Mouse (Mus musculus) hindbrain, embryonic 12.5 days (tissue): ENCODE data around the gene Rbfox2. TPM values are rescaled to one million over a fixed set of nuclear protein-coding genes. Genes with fewer than 3 reads are reported as not detected.
A peak's percentile ranks its signal among the peaks of the same experiment; 100 is the strongest.

ENCODE experiments used
- ATAC-seq: fragments of 200-750 bp; cut with Nextera tagmentation; 2 replicates; pipeline ENCODE4 v1.8.0; 2017; ENCODE audit warnings: moderate TSS enrichment; ENCODE audit not compliant: low FRiP score
- H3K27ac ChIP-seq: fragments of 300-500 bp; sonication (generic); 2 replicates; pipeline ENCODE4 v1.5.1; 2016; ENCODE audit warnings: mild to moderate bottlenecking
- H3K27me3 ChIP-seq: fragments of 300-500 bp; sonication (generic); 2 replicates; pipeline ENCODE4 v1.6.1; 2016; ENCODE audit warnings: mild to moderate bottlenecking
- H3K36me3 ChIP-seq: fragments of 300-500 bp; sonication (generic); 2 replicates; pipeline ENCODE4 v1.6.1; 2016; ENCODE audit warnings: mild to moderate bottlenecking
- H3K4me1 ChIP-seq: fragments of 300-500 bp; sonication (generic); 2 replicates; pipeline ENCODE4 v1.6.1; 2016
- H3K4me2 ChIP-seq: fragments of 300-500 bp; sonication (generic); replicated peaks from 2 replicates; pipeline ENCODE4 v1.6.1; 2016; ENCODE audit warnings: mild to moderate bottlenecking
- H3K4me3 ChIP-seq: fragments of 300-500 bp; sonication (generic); 2 replicates; pipeline ENCODE4 v1.5.1; 2016; ENCODE audit warnings: mild to moderate bottlenecking
- H3K9ac ChIP-seq: fragments of 300-500 bp; sonication (generic); 2 replicates; pipeline ENCODE4 v1.6.1; 2016; ENCODE audit warnings: mild to moderate bottlenecking, moderate library complexity
- H3K9me3 ChIP-seq: fragments of 300-500 bp; sonication (generic); replicated peaks from 2 replicates; pipeline ENCODE4 v1.6.1; 2016; ENCODE audit warnings: mild to moderate bottlenecking
- WGBS: fragments of 180-500 bp; shearing (Covaris S2); methylation state at CpG from one replicate; pipeline ENCODE4 v1.1.7; 2016; 5-methylcytosine and 5-hydroxymethylcytosine counted together
- polyA plus RNA-seq: library from polyadenylated mRNA; unstranded; fragments of >200 nt; fragmentation: Nextera tagmentation; extraction: Ambion mirVana; gene quantifications from 2 replicates; pipeline ENCODE4 v1.2.1, GENCODE M21; 2016

Rbfox2 gene
- polyA plus RNA-seq, 1 experiment from 2014 or later: 156 TPM

GRCm38 (mm10) chr15:77056791-77057051 lies 250.1 kb downstream of the Rbfox2 start:
- Histone ChIP-seq H3K27ac (peak overlapping the region; percentile 0; the same call in 1 of the 2 replicates), H3K4me3 (no peak overlapping the region), H3K36me3 (no peaks in the 10 kb centered on the region), H3K27me3 (no peaks in the 10 kb centered on the region), H3K9me3 (no peaks in the 10 kb centered on the region), H3K4me1 (peaks cover 12% of the 10 kb centered on the region), H3K4me2 (no peak overlapping the region), H3K9ac (no peak overlapping the region)
- ATAC-seq: no peak
- 52% methylated on average over 3 of the region's 3 CpGs for WGBS

GRCm38 (mm10) chr15:77056001-77056790 lies 250.6 kb downstream of the Rbfox2 start:
- Histone ChIP-seq H3K4me2 (no peak overlapping the region), H3K36me3 (no peaks in the 10 kb centered on the region), H3K27me3 (no peaks in the 10 kb centered on the region), H3K9ac (no peak overlapping the region), H3K4me1 (peaks cover 12% of the 10 kb centered on the region), H3K9me3 (no peaks in the 10 kb centered on the region), H3K4me3 (no peak overlapping the region), H3K27ac (peak overlapping the region; percentile 0; the same call in 1 of the 2 replicates)
- 24% methylated on average over 6 of the region's 6 CpGs for WGBS
- peak; percentile 58; the same call in 1 of the 2 replicates for ATAC-seq

- WGBS: 60% methylated on average over 5 of the region's 5 CpGs
- no peak overlapping the region for H3K9ac ChIP-seq
- ATAC-seq: no peak
These were observed 252.1 kb downstream of the Rbfox2 start for GRCm38 (mm10) chr15:77054611-77055175.

GRCm38 (mm10) chr15:77053021-77053420 lies 253.8 kb downstream of the Rbfox2 start:
- H3K4me3 ChIP-seq: no peak overlapping the region
- peaks cover 12% of the 10 kb centered on the region for H3K4me1 ChIP-seq
- ATAC-seq: no peak
- no peaks in the 10 kb centered on the region for H3K9me3 ChIP-seq
- no peak overlapping the region for H3K27ac ChIP-seq
- 0 out of 2 replicates have a peak, but pooled peaks cover 2% of the 10 kb centered on the region for H3K27me3 ChIP-seq
- H3K36me3 ChIP-seq: no peaks in the 10 kb centered on the region
- H3K9ac ChIP-seq: no peak overlapping the region
- H3K4me2 ChIP-seq: no peak overlapping the region
- 81% methylated on average over 1 of the region's 1 CpGs for WGBS

More at GRCm38 (mm10) chr15:77054611-77055175, 252.1 kb downstream of the Rbfox2 start:
- H3K4me3 ChIP-seq: no peak overlapping the region
- H3K27ac ChIP-seq: no peak overlapping the region
- no peaks in the 10 kb centered on the region for H3K9me3 ChIP-seq
- no peaks in the 10 kb centered on the region for H3K36me3 ChIP-seq
- no peak overlapping the region for H3K4me2 ChIP-seq
- 0 out of 2 replicates have a peak, but pooled peaks cover 2% of the 10 kb centered on the region for H3K27me3 ChIP-seq
- peaks cover 12% of the 10 kb centered on the region for H3K4me1 ChIP-seq

- no peak for ATAC-seq
- Histone ChIP-seq H3K36me3 (no peaks in the 10 kb centered on the region), H3K9me3 (no peaks in the 10 kb centered on the region), H3K9ac (no peak overlapping the region), H3K4me3 (no peak overlapping the region), H3K27me3 (0 out of 2 replicates have a peak, but pooled peaks cover 2% of the 10 kb centered on the region), H3K4me1 (peaks cover 12% of the 10 kb centered on the region), H3K4me2 (no peak overlapping the region), H3K27ac (no peak overlapping the region)
- WGBS: 44% methylated on average over 1 of the region's 1 CpGs
These were observed 254.6 kb downstream of the Rbfox2 start for GRCm38 (mm10) chr15:77052176-77052575.

GRCm38 (mm10) chr15:77050570-77050969 lies 256.2 kb downstream of the Rbfox2 start, which contains the start of gene Mb:
Gene Mb (minus strand): TSS chr15:77050670.
- Histone ChIP-seq H3K4me1 (no peaks in the 10 kb centered on the region), H3K27me3 (0 out of 2 replicates have a peak, but pooled peaks cover 2% of the 10 kb centered on the region), H3K9ac (no peak within 1 kb of the TSS), H3K9me3 (no peaks in the 10 kb centered on the region), H3K36me3 (no peaks in the 10 kb centered on the region), H3K27ac (no peak within 1 kb of the TSS), H3K4me3 (no peak within 1 kb of the TSS), H3K4me2 (no peak within 1 kb of the TSS)
- 90% methylated on average over 10 of the region's 10 CpGs for WGBS
- no peak for ATAC-seq

GRCm38 (mm10) chr15:77045609-77046008 lies 261.2 kb downstream of the Rbfox2 start:
- 77% methylated on average over 10 of the region's 10 CpGs for WGBS
- Histone ChIP-seq H3K9me3 (no peaks in the 10 kb centered on the region), H3K9ac (no peak overlapping the region), H3K4me3 (no peak overlapping the region), H3K36me3 (no peaks in the 10 kb centered on the region), H3K4me1 (0 out of 2 replicates have a peak, but pooled peaks cover 1% of the 10 kb centered on the region), H3K27me3 (0 out of 2 replicates have a peak, but pooled peaks cover 2% of the 10 kb centered on the region), H3K4me2 (no peak overlapping the region), H3K27ac (no peak overlapping the region)
- ATAC-seq: no peak

- no peaks in the 10 kb centered on the region for H3K9me3 ChIP-seq
- H3K27me3 ChIP-seq: no peaks in the 10 kb centered on the region
- no peak within 1 kb of the TSS for H3K4me3 ChIP-seq
- peaks cover 10% of the 10 kb centered on the region; the same call in 1 of the 2 replicates for H3K4me1 ChIP-seq
- ATAC-seq: no peak
- WGBS: 86% methylated on average over 12 of the region's 12 CpGs
- H3K27ac ChIP-seq: no peak within 1 kb of the TSS
- H3K36me3 ChIP-seq: no peaks in the 10 kb centered on the region
- H3K4me2 ChIP-seq: no peak within 1 kb of the TSS
- H3K9ac ChIP-seq: no peak within 1 kb of the TSS
These were observed 262.0 kb downstream of the Rbfox2 start, which contains the start of gene Apol6 for GRCm38 (mm10) chr15:77044597-77045320. Gene Apol6 (plus strand): TSS chr15:77044729.

- 75% methylated on average over 3 of the region's 3 CpGs for WGBS
- no peak for ATAC-seq
- no peak overlapping the region for H3K27ac ChIP-seq
- no peak overlapping the region for H3K4me2 ChIP-seq
- H3K4me1 ChIP-seq: peaks cover 31% of the 10 kb centered on the region
- H3K4me3 ChIP-seq: no peak overlapping the region
- H3K36me3 ChIP-seq: no peaks in the 10 kb centered on the region
- H3K9ac ChIP-seq: no peak overlapping the region
- no peaks in the 10 kb centered on the region for H3K27me3 ChIP-seq
- no peaks in the 10 kb centered on the region; the same call in 1 of the 2 replicates for H3K9me3 ChIP-seq
These were observed 266.0 kb downstream of the Rbfox2 start for GRCm38 (mm10) chr15:77040784-77041183.

GRCm38 (mm10) chr15:77039211-77039700 lies 267.5 kb downstream of the Rbfox2 start:
- H3K9ac ChIP-seq: no peak overlapping the region
- H3K27ac ChIP-seq: no peak overlapping the region
- H3K4me3 ChIP-seq: no peak overlapping the region
- no peak for ATAC-seq
- peaks cover 31% of the 10 kb centered on the region for H3K4me1 ChIP-seq
- H3K36me3 ChIP-seq: no peaks in the 10 kb centered on the region
- H3K4me2 ChIP-seq: no peak overlapping the region
- no peaks in the 10 kb centered on the region; the same call in 1 of the 2 replicates for H3K9me3 ChIP-seq
- H3K27me3 ChIP-seq: no peaks in the 10 kb centered on the region
- WGBS: 54% methylated on average over 9 of the region's 9 CpGs

- H3K9ac ChIP-seq: peak overlapping the region; percentile 38; the same call in 1 of the 2 replicates
- no peak overlapping the region for H3K4me3 ChIP-seq
- no peak for ATAC-seq
- no peaks in the 10 kb centered on the region for H3K36me3 ChIP-seq
- peak overlapping the region; percentile 79 for H3K27ac ChIP-seq
- 33% methylated on average over 11 of the region's 11 CpGs for WGBS
- H3K27me3 ChIP-seq: no peaks in the 10 kb centered on the region
- H3K4me1 ChIP-seq: peaks cover 31% of the 10 kb centered on the region
- no peaks in the 10 kb centered on the region; the same call in 1 of the 2 replicates for H3K9me3 ChIP-seq
- H3K4me2 ChIP-seq: no peak overlapping the region
These were observed 269.3 kb downstream of the Rbfox2 start for GRCm38 (mm10) chr15:77037278-77038161.
